Mouse (Mus musculus) layer of hippocampus, postnatal 10 days (tissue): Measurements from ENCODE around the gene Pxk. TPM values are rescaled to one million over a fixed set of nuclear protein-coding genes. Genes with fewer than 3 reads are reported as not detected.

ENCODE experiments used
- DNase-seq, 2 experiments: peaks; one replicate each; pipeline ENCODE4 v3.0.0; 2021; ENCODE audit warnings: low spot score in 2 of 2
- total RNA-seq, 2 experiments: library from RNA; stranded (reverse); gene quantifications; 2 replicates each; pipeline ENCODE4 v1.2.3; 2021

Gene Pxk
- total RNA-seq, 2 experiments from 2014 or later: 26.1 to 27.2 TPM

GRCm38 (mm10) chr14:8192727-8193126 lies 94.7 kb downstream of the Pxk start:
- DNase-seq: no peak

GRCm38 (mm10) chr14:8200769-8201168 lies 102.8 kb downstream of the Pxk start:
- no peak for DNase-seq

DNA sequence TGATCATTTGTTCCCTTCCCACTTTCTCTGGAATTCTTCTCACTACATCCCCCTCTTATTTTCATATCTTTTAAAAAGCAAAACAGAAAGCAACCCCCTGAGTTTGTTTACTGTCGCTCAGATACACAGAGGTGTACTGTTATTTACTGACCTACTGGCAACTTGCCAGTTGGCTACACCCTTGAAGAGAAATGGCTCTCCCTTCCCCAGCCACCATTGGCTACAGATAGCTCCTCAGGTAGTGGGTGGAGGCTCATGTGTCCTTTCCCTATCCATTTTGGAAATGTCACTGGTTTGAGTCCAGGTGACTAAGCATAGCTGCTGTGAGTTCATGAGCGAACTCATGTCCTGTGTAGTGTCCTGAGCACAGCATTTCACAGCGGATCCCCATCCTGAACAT lies 103.7 kb downstream of the Pxk start:
- no peak for DNase-seq

GRCm38 (mm10) chr14:8206179-8206910 lies 108.3 kb downstream of the Pxk start:
- no peak for DNase-seq

GRCm38 (mm10) chr14:8207105-8207504 lies 109.1 kb downstream of the Pxk start:
- DNase-seq: no peak

DNA sequence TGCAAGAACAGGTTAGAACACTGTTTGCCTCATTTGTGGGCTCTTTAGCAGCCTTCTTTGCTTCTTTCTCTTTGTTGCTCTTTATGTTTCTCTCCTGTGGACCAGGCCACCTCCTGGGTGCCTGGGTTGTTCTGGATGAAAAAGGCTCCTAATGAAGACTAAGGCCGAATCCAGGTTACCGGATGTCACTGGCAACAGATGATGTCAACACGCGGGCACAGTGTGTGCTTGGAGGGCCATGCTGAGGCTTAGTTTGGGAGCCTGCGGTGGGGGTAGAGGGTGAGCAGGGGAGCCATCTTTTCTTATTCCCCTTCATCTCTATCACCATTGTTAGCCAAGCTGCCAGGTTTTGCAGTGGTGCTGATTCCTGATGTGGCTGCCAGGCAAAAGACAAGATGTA lies 109.5 kb downstream of the Pxk start:
- no peak for DNase-seq

- peak; percentile 76 to 79 for DNase-seq
Measured at GRCm38 (mm10) chr14:8208876-8209275, 110.9 kb downstream of the Pxk start.

DNA sequence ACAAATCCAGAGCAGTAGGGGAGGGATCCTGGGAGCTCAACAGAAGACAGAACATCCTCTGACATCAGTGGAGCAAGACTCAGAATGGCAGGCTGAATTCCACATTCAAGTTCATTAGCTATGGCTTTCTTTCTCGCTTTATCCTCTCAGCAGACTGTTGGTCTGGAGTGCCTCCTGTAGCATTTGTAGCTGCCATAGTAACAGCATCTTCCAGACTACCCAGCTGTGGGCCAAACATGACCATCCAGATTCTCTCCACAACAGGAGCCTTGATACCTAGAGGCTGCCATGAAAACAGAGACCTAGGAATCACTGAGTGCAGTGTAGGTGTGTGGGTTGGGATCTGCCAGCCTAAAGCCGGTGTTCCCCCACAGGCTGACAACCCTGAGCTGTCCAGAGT lies 111.9 kb downstream of the Pxk start:
- no peak for DNase-seq

GRCm38 (mm10) chr14:8212996-8213395 lies 115.0 kb downstream of the Pxk start:
- DNase-seq: no peak

DNA sequence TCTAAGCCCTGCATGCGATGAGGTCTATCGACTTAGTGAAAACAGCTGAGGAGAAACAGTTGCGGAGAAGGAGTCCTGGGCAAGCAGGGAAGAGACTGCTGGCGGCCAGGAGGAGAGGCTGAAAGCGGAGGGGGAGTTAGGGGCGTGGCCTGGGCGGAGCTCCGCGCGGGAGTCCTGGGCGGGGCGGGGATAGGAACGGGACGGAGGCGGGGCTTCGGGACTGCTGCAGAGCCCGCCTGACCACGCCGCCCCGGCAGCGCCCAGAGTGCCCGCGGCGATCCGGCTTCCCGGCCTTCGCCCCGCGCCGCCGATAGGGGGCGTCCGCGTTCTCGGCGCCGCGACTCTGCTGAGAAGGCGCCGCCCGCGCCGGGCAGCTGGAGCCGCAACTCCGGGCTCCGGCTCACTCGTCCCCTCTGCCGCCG lies 115.8 kb downstream of the Pxk start, which contains the start of gene Kctd6:
TSS of gene Kctd6 (plus strand) at position 338 of the 422 bp plus-strand sequence.
- DNase-seq: peak; percentile 97 to 98

Other genes starting within 250 kb of the Pxk start
- under 1 TPM; 0.54 to 0.96 TPM for gene Gm45521, start 140.9 kb upstream of the Pxk start, total RNA-seq
- gene Dnase1l3, start 103.6 kb upstream of the Pxk start, total RNA-seq: under 1 TPM in 1 of 2 experiments, not detected in 1; 0.07 TPM
- gene Abhd6, start 95.3 kb upstream of the Pxk start, total RNA-seq: 10 to 100 TPM; 41.7 to 42.6 TPM
- 10 to 100 TPM; 20.2 to 25.7 TPM for gene Rpp14, start 17.8 kb upstream of the Pxk start, total RNA-seq
- 100 to 1,000 TPM; 176 to 183 TPM for gene Pdhb, start 74.8 kb downstream of the Pxk start, total RNA-seq
- 10 to 100 TPM; 33.4 to 36.3 TPM for gene Kctd6, start 115.9 kb downstream of the Pxk start, total RNA-seq
- under 1 TPM; 0.49 to 0.50 TPM for gene Acox2, start 161.1 kb downstream of the Pxk start, total RNA-seq
- 100 to 1,000 TPM in 1 of 2 experiments, 10 to 100 TPM in 1; 80.4 to 105 TPM for gene Fam107a, start 219.8 kb downstream of the Pxk start, total RNA-seq